Mouse (Mus musculus) kidney, postnatal 0 days (tissue): ENCODE results near the gene Rbm8a2. TPM values are rescaled to one million over a fixed set of nuclear protein-coding genes. Genes with fewer than 3 reads are reported as not detected.

Source experiments
- ATAC-seq: fragments of 200-750 bp; cut with Nextera tagmentation; replicated peaks from 2 replicates; pipeline ENCODE4 v1.8.0; 2017; ENCODE audit warnings: low read depth, moderate number of reproducible peaks, moderate TSS enrichment, moderate library complexity; ENCODE audit not compliant: low FRiP score
- DNase-seq: peaks from one replicate; pipeline ENCODE4 v3.0.0-alpha.2; 2016; ENCODE audit warnings: low spot score
- H3K27ac ChIP-seq: fragments of 300-500 bp; sonication (generic); 2 replicates; pipeline ENCODE4 v1.5.1; 2014; ENCODE audit warnings: mild to moderate bottlenecking
- H3K27me3 ChIP-seq: fragments of 300-500 bp; sonication (generic); 2 replicates; pipeline ENCODE4 v1.6.1; 2014; ENCODE audit warnings: low read length, mixed read lengths; ENCODE audit not compliant: insufficient read depth
- H3K36me3 ChIP-seq: fragments of 300-500 bp; sonication (generic); 2 replicates; pipeline ENCODE4 v1.6.1; 2014; ENCODE audit warnings: low read length, mixed read lengths; ENCODE audit not compliant: insufficient read depth
- H3K4me1 ChIP-seq: fragments of 300-500 bp; sonication (generic); replicated peaks from 2 replicates; pipeline ENCODE4 v1.6.1; 2014; ENCODE audit warnings: antibody characterized with exemption, low read length, mixed read lengths; ENCODE audit not compliant: insufficient read depth
- H3K4me2 ChIP-seq: fragments of 300-500 bp; sonication (generic); 2 replicates; pipeline ENCODE4 v1.6.1; 2014; ENCODE audit warnings: mild to moderate bottlenecking, low read length, moderate library complexity, mixed read lengths
- H3K4me3 ChIP-seq: fragments of 300-500 bp; sonication (generic); replicated peaks from 2 replicates; pipeline ENCODE4 v1.5.1; 2014; ENCODE audit warnings: low read depth, low read length
- H3K9ac ChIP-seq: fragments of 300-500 bp; sonication (generic); 2 replicates; pipeline ENCODE4 v1.6.1; 2014; ENCODE audit warnings: low read depth, low read length
- H3K9me3 ChIP-seq: fragments of 300-500 bp; sonication (generic); replicated peaks from 2 replicates; pipeline ENCODE4 v1.6.1; 2016; ENCODE audit warnings: low read length, inconsistent platforms, mixed read lengths
- CTCF ChIP-seq: IDR thresholded peaks from 2 replicates; pipeline ENCODE4 v1.5.1; 2016; ENCODE audit warnings: antibody characterized with exemption, low read depth, mild to moderate bottlenecking, moderate library complexity
- WGBS: fragments of 180-500 bp; shearing (Covaris S2); extraction: QIAGEN DNeasy Blood & Tissue Kit; methylation state at CpG from one replicate; pipeline ENCODE4 v1.1.7; 2014; 5-methylcytosine and 5-hydroxymethylcytosine counted together
- polyA plus RNA-seq: library from polyadenylated mRNA; unstranded; fragments of >200 nt; fragmentation: Nextera tagmentation; extraction: Ambion mirVana; gene quantifications from 2 replicates; pipeline ENCODE4 v1.2.1, GENCODE M21; 2015

Gene Rbm8a2
- polyA plus RNA-seq, 1 experiment from 2014 or later, result 0.64 TPM

- no peak for TF ChIP-seq CTCF
- Histone ChIP-seq H3K9ac (no peak overlapping the region), H3K27ac (no peak overlapping the region), H3K4me1 (no peaks in the 10 kb centered on the region), H3K27me3 (no peaks in the 10 kb centered on the region), H3K4me3 (no peak overlapping the region), H3K4me2 (no peak overlapping the region), H3K9me3 (no peaks in the 10 kb centered on the region), H3K36me3 (no peaks in the 10 kb centered on the region)
- 88% methylated on average over 5 of the region's 5 CpGs for WGBS
- DNase-seq, result no peak
- no peak for ATAC-seq
These were observed 11.7 kb downstream of the Rbm8a2 start for GRCm38 (mm10) chr1:175967004-175967745.

GRCm38 (mm10) chr1:175961786-175962185 is 17.1 kb downstream of the Rbm8a2 start:
- DNase-seq (no peak), ATAC-seq (no peak)
- Histone ChIP-seq H3K4me1 (no peaks in the 10 kb centered on the region), H3K27me3 (no peaks in the 10 kb centered on the region), H3K4me3 (no peak overlapping the region), H3K9me3 (no peaks in the 10 kb centered on the region), H3K27ac (no peak overlapping the region), H3K36me3 (no peaks in the 10 kb centered on the region), H3K9ac (no peak overlapping the region), H3K4me2 (no peak overlapping the region)
- 87% methylated on average over 2 of the region's 2 CpGs for WGBS
- TF ChIP-seq CTCF, result no peak

GRCm38 (mm10) chr1:175950851-175951250 is 28.1 kb downstream of the Rbm8a2 start:
- TF ChIP-seq CTCF, result no peak
- H3K4me1 ChIP-seq, result no peaks in the 10 kb centered on the region
- no peak overlapping the region for H3K27ac ChIP-seq
- H3K4me2 ChIP-seq, result no peak overlapping the region
- ATAC-seq, result no peak
- H3K9me3 ChIP-seq, result no peaks in the 10 kb centered on the region
- DNase-seq, result no peak
- no peaks in the 10 kb centered on the region for H3K27me3 ChIP-seq
- no peak overlapping the region for H3K4me3 ChIP-seq
- 87% methylated on average over 2 of the region's 2 CpGs for WGBS
- H3K36me3 ChIP-seq, result no peaks in the 10 kb centered on the region
- no peak overlapping the region for H3K9ac ChIP-seq

GRCm38 (mm10) chr1:175950421-175950820 is 28.5 kb downstream of the Rbm8a2 start:
- Histone ChIP-seq H3K36me3 (no peaks in the 10 kb centered on the region), H3K9ac (no peak overlapping the region), H3K27me3 (no peaks in the 10 kb centered on the region), H3K4me1 (no peaks in the 10 kb centered on the region), H3K27ac (no peak overlapping the region), H3K4me2 (no peak overlapping the region), H3K9me3 (no peaks in the 10 kb centered on the region), H3K4me3 (no peak overlapping the region)
- DNase-seq, result no peak
- TF ChIP-seq CTCF, result no peak
- no peak for ATAC-seq
- WGBS, result 58% methylated on average over 3 of the region's 3 CpGs

GRCm38 (mm10) chr1:175946718-175947315 is 32.1 kb downstream of the Rbm8a2 start:
- Histone ChIP-seq H3K27ac (no peak overlapping the region), H3K4me2 (no peak overlapping the region), H3K9ac (no peak overlapping the region), H3K36me3 (no peaks in the 10 kb centered on the region), H3K4me3 (no peak overlapping the region), H3K4me1 (no peaks in the 10 kb centered on the region), H3K27me3 (no peaks in the 10 kb centered on the region), H3K9me3 (no peaks in the 10 kb centered on the region)
- 15% methylated on average over 4 of the region's 4 CpGs for WGBS
- ATAC-seq (no peak), DNase-seq (peak; percentile 17)
- no peak for TF ChIP-seq CTCF

GRCm38 (mm10) chr1:175943168-175943567 is 35.7 kb downstream of the Rbm8a2 start:
- Histone ChIP-seq H3K9ac (no peak overlapping the region), H3K36me3 (no peaks in the 10 kb centered on the region), H3K27ac (no peak overlapping the region), H3K4me3 (no peak overlapping the region), H3K4me1 (no peaks in the 10 kb centered on the region), H3K4me2 (no peak overlapping the region), H3K27me3 (no peaks in the 10 kb centered on the region), H3K9me3 (no peaks in the 10 kb centered on the region)
- no peak for TF ChIP-seq CTCF
- DNase-seq (no peak), ATAC-seq (no peak)
- 89% methylated on average over 7 of the region's 7 CpGs for WGBS
